Mouse (Mus musculus) central nervous system, embryonic 14 days (tissue): ENCODE measurements around the gene Zfy1. TPM values are rescaled to one million over a fixed set of nuclear protein-coding genes. Genes with fewer than 3 reads are reported as not detected.

Experiments
- polyA plus RNA-seq: library from polyadenylated mRNA; depleted of rRNA; stranded (reverse); fragments of >200 nt; gene quantifications from 2 replicates; pipeline ENCODE4 v1.2.3, GENCODE M21; 2012; rRNA removed

The Zfy1 gene
- polyA plus RNA-seq, result 0.04 TPM in 1 of 2 replicates, not detected in the other

GRCm38 (mm10) chrY:797309-797708 lies at the start of gene Zfy1:
Gene Zfy1, minus strand, starts transcription at chrY:797409.

GRCm38 (mm10) chrY:818396-818795 lies 21.2 kb upstream of the Zfy1 start, which contains the start of gene Uba1y:
Gene Uba1y, plus strand, starts transcription at chrY:818649.

Other genes starting within 250 kb of the Zfy1 start
- 0.23 TPM in 1 of 2 replicates, not detected in the other for gene Uba1y, start 21.2 kb upstream of the Zfy1 start, polyA plus RNA-seq
- 11.7 and 30.3 TPM in 2 replicates for gene Kdm5d, start 100.4 kb upstream of the Zfy1 start, polyA plus RNA-seq
- gene Eif2s3y, start 213.1 kb upstream of the Zfy1 start, polyA plus RNA-seq, result 27.8 and 78.1 TPM in 2 replicates